Mouse (Mus musculus): ENCODE measurements around the gene Srp9.

DNA sequence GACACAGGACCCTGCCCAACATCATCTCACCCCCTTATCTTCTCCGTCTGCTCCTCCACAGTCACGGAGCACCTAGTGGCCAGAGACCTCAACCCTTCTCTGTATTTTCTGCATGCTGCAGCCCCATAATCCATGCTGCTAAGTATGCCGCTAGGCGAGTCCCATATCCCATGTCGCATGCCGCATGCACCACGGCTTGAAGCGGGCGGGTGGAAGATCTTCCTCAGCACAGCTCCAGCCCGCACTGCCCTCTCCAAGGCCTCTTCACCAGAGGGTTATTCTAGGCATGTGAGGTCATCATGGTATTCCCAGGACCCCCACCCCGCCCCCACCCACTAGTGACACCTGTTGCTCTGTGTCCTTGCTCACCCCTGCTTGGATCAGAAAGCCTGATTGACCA is 11.4 kb upstream of the Srp9 start:
- TF ChIP-seq CTCF (IDR thresholded peaks at IDR 0.05), result no peak
- TF ChIP-seq EP300 (IDR thresholded peaks at IDR 0.05; ENCODE audit: insufficient read depth, low read depth, low read length), result no peak
- TF ChIP-seq POLR2A (IDR thresholded peaks at IDR 0.05; ENCODE audit: insufficient read depth, low read depth, low read length), result no peak

Data from heart, adult 2 months (tissue).